Mouse (Mus musculus) right cerebral cortex, postnatal 4 days (tissue): ENCODE measurements around the gene Pde4d.

Experiments used
- DNase-seq: peaks from one replicate; pipeline ENCODE4 v3.0.0-alpha.2; 2022

Gene Pde4d

GRCm38 (mm10) chr13:109539371-109539770 lies 1089.6 kb downstream of the Pde4d start:
- no peak for DNase-seq

- DNase-seq: no peak
These were observed 1094.9 kb downstream of the Pde4d start for GRCm38 (mm10) chr13:109544646-109545045.

DNA sequence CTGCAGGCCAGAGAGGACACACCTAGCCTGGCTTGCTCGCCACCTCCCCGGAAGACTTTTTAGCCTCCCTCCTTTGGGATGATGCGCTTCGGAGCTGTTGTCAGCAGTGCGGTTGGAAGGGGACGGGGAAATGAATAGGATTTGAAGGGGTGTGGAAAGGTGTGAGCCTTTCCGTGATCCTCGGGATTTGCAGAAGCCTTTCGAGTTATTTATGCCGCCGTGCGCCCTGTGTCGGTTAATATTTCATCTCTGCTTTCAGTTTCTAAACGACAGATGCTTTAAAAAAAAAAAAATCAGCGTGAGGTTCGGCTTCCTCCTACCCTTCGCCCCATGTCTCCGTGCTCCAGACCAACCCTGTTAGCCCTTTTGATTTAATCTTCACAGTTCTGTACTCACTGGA lies 1096.6 kb downstream of the Pde4d start:
- no peak for DNase-seq

DNA sequence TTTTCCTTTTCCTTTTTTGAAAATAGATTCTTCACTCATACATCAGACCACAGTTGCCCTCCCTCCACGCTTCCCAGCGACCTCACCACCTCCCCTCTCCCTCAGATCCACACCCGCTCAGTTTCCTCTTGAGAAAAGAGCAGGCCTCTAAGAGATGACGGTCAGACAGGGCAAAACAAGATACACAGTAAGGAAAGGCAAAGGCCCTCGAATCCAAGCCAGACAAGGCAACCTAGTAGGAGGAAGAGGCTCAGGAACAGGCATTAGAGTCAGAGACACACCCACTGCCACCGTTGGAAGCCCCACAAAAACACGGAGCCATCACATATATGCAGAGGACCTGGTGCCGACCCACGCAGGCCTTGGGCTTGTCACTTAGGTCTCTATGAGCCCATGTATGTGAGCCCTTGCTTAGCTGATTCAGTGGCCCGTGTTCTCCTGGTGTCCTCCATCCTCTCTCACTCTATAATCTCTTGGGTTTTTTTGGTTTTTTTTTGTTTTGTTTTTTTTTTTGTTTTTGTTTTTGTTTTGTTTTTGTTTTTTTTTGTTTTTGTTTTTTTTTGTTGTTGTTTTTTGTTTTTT lies 1097.3 kb downstream of the Pde4d start:
- no peak for DNase-seq

DNA sequence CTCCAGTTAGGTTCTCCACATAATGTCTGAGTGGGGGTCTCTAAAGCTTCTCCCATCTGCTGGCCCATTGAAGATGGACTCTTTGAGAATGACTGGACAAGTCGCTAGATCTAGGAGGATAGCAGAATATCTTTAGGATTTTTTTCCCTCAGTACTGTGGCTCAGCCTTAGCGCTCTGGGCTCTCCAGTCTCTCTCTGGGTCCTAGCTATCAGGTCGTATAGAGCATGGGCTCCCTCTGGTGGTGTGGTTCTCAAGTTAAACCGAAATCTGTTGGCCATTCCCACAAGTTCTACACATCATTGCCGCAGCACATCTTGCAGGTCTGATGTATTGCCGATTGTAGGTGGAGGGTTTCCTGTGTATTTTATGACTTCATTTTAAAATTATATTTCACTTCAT lies 1098.0 kb downstream of the Pde4d start:
- DNase-seq: peak; percentile 82

DNA sequence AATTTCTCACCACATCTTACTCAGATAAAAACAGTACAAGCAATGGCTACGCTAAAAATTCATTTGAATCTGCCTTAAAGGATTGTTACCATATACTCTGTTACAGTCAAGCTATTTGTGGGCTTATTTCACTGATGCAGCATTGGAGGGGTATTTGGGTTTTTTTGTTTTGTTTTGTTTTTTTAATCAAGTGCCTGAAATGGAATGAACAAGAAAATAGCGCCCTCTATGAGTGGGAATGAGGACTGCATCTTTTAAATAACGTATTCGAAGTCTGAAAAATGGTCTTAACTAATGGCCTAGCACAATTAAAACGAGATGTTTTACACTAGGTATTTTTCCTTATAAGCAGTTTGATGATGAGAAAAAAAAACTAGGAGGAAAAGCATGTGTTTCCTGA lies 1098.5 kb downstream of the Pde4d start:
- no peak for DNase-seq

- no peak for DNase-seq
These were observed 1099.2 kb downstream of the Pde4d start for GRCm38 (mm10) chr13:109548771-109549555.

DNA sequence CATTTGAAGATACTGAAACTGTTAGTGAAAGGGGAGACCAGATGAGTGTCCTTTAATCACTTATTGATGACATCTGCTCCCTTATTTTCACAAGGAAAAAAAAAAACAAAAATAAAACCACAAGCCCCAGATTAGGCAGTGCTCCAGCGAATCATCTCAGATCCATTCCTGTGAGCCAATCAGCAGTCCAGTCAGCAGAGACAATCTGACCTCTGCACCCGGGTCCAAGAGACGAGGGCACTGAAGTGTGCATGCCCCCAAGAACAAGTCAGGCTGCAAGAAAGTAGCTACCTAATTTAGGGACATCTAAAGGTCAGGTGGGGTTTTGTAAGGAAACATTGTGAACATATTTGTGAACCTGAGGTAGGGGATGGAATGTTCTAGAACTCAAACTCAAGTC lies 1102.1 kb downstream of the Pde4d start:
- no peak for DNase-seq

- DNase-seq: no peak
These were observed 1105.8 kb downstream of the Pde4d start for GRCm38 (mm10) chr13:109555513-109555912.

DNA sequence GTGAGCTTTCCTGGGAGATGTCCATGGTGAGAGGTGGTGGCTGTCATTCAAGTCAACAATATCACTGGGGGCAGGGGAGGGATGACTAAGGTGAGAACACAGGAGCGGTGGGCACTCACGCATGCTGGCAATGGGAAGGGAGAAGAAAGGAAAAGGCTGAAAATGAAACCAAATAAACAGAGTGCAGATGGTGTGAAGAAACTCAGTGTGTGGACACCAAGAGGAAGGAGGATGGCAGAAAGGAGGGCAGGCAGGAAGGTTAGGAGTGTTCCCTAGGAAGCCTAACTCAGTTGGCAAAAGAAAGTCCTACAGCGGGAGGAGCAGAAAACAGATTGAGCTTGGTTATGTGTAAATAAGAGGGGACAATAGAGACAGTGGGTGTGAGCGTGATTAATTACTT lies 1107.1 kb downstream of the Pde4d start:
- no peak for DNase-seq

GRCm38 (mm10) chr13:109558341-109559257 lies 1108.9 kb downstream of the Pde4d start:
- peak; percentile 34 for DNase-seq

GRCm38 (mm10) chr13:109560261-109560660 lies 1110.5 kb downstream of the Pde4d start:
- DNase-seq: no peak

GRCm38 (mm10) chr13:109568638-109569468 lies 1119.1 kb downstream of the Pde4d start:
- DNase-seq: no peak

GRCm38 (mm10) chr13:109569491-109569890 lies 1119.7 kb downstream of the Pde4d start:
- peak; percentile 23 for DNase-seq

GRCm38 (mm10) chr13:109576725-109577124 lies 1127.0 kb downstream of the Pde4d start:
- no peak for DNase-seq

- no peak for DNase-seq
These were observed 1127.7 kb downstream of the Pde4d start for GRCm38 (mm10) chr13:109577454-109577853.

DNA sequence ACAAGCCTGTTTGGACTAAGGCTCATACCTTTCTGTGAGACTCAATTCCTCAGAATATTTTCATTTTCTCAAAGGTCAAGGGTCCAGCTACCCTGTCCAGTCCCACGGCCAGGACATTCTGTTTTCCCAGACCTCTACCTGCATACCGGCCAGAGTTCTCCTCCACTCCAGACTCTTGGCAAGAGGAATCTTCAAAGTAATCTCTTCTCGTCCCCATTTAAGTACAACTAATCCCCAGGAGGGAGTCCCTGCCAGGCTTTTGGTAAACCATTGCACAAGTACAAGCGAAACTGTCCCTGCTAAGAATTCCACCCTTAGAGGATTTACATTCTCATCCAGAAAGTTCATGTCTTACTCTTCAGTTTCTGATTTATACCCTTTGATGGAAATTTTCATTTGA lies 1128.2 kb downstream of the Pde4d start:
- DNase-seq: no peak

DNA sequence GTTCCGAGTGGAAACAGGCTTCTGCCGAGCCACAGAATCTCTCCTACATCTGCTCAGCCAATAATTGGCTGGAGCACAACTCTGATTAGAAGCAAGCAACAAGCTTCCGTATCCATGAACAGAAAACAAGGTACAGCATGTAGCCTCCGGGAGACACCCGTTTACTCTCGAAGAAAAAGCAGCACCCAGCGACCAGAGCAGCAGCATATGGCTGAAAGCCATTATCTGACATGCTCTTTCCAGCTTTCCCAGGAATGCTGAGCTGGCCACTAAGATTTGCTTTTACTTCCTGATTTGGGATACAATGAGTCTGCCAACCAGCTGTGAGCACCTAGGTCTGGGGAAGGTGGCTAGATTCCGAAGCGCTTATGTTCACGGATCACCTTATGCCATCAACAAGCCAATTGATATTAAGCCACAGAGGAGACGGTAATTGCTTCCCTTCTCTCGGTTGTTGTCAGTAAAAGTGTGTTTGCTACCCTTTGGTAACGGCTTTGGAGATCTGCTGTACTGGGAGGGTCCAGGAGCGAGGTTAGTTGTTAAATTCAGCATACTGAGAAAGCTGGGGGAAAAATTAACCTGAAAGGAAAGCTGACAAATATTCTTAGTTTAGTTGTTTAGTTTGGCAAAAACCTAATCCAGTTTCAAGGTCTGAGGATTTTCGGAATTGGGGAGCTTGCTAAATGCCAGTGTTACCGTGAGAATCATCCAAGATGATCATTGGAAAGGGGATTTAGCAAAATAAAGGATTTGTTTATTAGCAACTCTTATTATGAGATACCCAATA lies 1131.7 kb downstream of the Pde4d start:
- no peak for DNase-seq

DNA sequence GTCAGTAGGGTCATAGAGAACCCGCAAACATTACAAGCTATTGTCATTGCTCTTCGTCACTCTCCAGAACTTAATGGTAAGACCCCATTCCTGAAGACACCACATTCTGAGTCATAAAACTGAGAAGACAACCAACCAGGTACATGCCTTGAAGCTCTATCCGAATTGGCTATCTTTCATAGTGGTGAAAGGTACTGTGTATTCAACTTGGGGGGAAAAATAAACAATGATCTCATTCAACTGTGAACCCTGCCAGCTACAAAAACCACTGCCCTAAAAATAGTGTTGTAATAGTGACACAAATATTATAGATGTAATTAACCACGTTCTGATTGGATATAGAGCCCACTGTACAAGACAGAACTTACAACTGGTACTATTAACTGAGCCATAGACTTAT lies 1140.3 kb downstream of the Pde4d start:
- no peak for DNase-seq

- no peak for DNase-seq
These were observed 1142.5 kb downstream of the Pde4d start for GRCm38 (mm10) chr13:109592192-109592797.

DNA sequence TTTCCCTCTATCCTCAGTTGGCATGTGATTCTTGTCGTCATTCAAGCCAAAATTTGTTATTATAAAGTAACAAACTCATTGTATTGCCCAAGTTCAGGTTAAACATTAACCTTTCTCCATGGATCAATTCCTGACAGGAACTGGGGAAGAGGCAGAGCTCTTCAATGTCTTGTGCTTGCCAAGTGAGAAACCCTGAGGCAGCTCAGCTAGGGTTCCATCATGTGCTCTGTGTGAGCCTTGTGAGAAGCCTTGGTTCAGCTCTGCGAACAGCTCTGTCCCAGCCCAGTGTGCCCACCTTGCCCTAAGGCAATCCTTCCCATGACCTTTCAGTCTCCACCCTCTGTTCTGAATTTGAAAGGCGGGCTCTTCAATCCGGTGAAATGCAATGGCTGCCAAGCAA lies 1150.0 kb downstream of the Pde4d start:
- DNase-seq: no peak
